Mouse (Mus musculus) gastrocnemius, postnatal 36 days (tissue): ENCODE data around the gene Efna3. TPM values are rescaled to one million over a fixed set of nuclear protein-coding genes. Genes with fewer than 3 reads are reported as not detected.

Source experiments
- DNase-seq, 2 experiments: peaks; one replicate each; pipeline ENCODE4 v3.0.0; 2022
- intact Hi-C: fragments of 180-260 bp; cut with DNase I; formaldehyde crosslinking; loops from one replicate; pipeline ENCODE4 v1.15.1; 2025
- total RNA-seq, 2 experiments: library from RNA; stranded (reverse); gene quantifications; 2 replicates each; pipeline ENCODE4 v1.2.3; 2021

Gene Efna3
- total RNA-seq, 2 experiments from 2014 or later, result not detected

DNA sequence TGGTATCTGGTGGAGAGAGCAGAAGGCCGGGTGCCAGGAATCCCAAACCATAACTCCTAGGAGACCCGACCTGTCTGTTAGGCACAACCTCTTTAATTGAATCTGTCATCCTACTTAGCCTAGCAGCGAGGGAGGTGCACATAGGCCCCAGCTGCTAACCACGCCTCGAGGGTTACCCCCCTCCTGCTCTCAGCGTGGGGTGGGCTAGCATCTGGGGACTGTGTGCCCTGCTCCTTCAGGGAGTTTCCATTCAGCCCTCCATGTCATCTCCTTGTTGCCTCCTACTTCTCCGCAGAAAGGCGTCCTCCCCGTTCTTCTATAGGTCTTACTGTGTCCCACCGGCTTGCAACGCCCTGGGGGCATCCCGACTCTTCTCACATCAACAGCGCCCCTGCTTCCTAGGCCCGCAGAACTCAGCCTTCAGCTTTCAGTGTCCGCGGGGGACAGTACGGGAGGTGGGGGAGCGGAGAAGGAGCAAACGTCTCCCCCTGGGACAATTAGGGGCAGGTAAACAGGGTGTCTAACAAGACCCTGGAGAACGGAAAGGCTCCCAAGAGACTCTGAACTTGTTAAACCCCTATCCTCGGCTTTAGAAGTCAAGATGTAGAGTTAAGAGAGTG lies 3.7 kb downstream of the Efna3 start:
- DNase-seq, result no peak
- intact Hi-C loops, result loop anchor here (5.0 kb wide), 1 partner anchor 168 kb away; no protein-coding TSS in a partner anchor

DNA sequence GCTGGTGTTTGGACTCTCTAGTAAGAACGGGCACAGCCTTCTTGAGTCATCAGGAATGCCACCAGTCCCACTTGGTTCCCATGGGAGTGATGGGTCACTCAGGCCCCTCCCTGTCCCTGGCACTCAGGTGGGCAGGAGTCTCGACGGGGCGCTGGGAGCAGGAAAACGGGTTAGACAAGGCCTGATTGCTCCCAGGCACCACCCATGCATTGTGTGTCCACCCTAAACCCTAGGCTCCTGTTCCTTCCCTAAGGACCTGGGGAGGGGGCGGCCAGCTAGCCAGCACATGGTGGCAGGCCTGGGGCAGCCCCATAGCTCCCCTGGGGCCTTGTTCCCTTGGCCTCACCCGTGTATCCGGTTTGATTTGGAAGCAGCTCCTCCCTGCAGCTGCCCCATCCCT lies 4.4 kb downstream of the Efna3 start:
- intact Hi-C loops, result loop anchor here (5.0 kb wide), 1 partner anchor 169 kb away; no protein-coding TSS in a partner anchor

GRCm38 (mm10) chr3:89317246-89317645 lies 5.5 kb downstream of the Efna3 start:
- intact Hi-C loops, result loop anchor here (2.0 to 5.0 kb wide), 2 partner anchors 38 to 170 kb away; no protein-coding TSS in a partner anchor
- DNase-seq, result no peak

More for the DNA sequence above, 4.4 kb downstream of the Efna3 start:
- DNase-seq, result no peak

- DNase-seq, result peak; percentile 79 to 80
- intact Hi-C loops, result loop anchor here (2.0 to 5.0 kb wide), 2 partner anchors 38 to 170 kb away; no protein-coding TSS in a partner anchor
Observed at GRCm38 (mm10) chr3:89316833-89317232, 5.9 kb downstream of the Efna3 start.

GRCm38 (mm10) chr3:89315930-89316831 lies 6.6 kb downstream of the Efna3 start:
- intact Hi-C loops, result loop anchor here (2.0 to 5.0 kb wide), 2 partner anchors 39 to 171 kb away; no protein-coding TSS in a partner anchor
- DNase-seq, result no peak

- intact Hi-C loops, result loop anchor here (5.0 kb wide), 1 partner anchor 172 kb away; no protein-coding TSS in a partner anchor
- DNase-seq, result peak; percentile 80 to 83
Observed at GRCm38 (mm10) chr3:89315195-89315929, 7.4 kb downstream of the Efna3 start.

- DNase-seq, result no peak
- intact Hi-C loops, result loop anchor here (5.0 kb wide), 1 partner anchor 173 kb away; no protein-coding TSS in a partner anchor
Observed at GRCm38 (mm10) chr3:89314791-89315190, 8.0 kb downstream of the Efna3 start.

- intact Hi-C loops, result no loop called here
Observed at GRCm38 (mm10) chr3:89314340-89314739, 8.4 kb downstream of the Efna3 start.

GRCm38 (mm10) chr3:89308089-89308488 lies 14.7 kb downstream of the Efna3 start:
- DNase-seq, result peak; percentile 49 to 60
- intact Hi-C loops, result loop anchor here (2.0 kb wide), 1 partner anchor 59 kb away; no protein-coding TSS in a partner anchor

More at GRCm38 (mm10) chr3:89314340-89314739, 8.4 kb downstream of the Efna3 start:
- no peak for DNase-seq

- DNase-seq, result no peak
- intact Hi-C loops, result no loop called here
Observed at GRCm38 (mm10) chr3:89305551-89306325, 17.0 kb downstream of the Efna3 start.

GRCm38 (mm10) chr3:89305105-89305504 lies 17.7 kb downstream of the Efna3 start:
- intact Hi-C loops, result no loop called here
- DNase-seq, result no peak

DNA sequence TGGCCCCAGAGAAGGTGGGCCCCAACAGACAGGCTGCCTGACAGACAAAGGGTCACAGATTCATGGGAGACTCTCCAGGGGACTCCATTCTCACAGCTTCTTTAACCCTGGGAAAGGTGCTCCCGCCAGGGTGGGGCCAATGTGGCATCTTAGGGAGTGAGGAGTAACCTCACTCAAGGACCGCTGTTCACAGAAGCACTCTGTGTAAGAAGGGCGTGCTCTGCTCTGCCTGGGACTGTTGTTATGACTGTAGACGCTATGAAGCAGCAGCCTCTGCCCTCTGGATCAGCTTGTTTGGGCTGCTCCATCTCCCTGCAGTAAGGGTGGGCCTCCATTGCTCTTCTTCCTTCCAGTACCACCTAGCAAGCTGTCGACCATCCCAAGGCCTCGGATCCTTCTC lies 18.3 kb downstream of the Efna3 start:
- intact Hi-C loops, result no loop called here
- no peak for DNase-seq

DNA sequence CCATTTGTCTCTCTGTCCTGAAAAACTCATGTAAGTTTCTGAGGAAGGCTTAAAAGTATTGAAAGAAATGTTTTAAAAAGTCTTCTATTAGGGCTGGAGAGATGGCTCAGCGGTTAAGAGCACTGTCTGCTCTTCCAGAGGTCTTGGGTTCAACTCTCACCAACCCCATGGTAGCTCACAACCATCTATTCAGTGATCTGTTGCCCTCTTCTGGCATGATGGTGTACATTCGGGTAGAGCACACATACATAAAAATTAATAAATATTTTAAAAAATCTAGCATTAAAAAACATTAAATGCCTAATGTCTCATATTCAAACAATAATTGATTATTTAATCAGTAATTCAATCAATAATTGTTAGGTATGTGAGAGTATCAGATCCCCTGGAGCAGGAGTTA lies 22.3 kb downstream of the Efna3 start:
- no peak for DNase-seq
- intact Hi-C loops, result no loop called here

DNA sequence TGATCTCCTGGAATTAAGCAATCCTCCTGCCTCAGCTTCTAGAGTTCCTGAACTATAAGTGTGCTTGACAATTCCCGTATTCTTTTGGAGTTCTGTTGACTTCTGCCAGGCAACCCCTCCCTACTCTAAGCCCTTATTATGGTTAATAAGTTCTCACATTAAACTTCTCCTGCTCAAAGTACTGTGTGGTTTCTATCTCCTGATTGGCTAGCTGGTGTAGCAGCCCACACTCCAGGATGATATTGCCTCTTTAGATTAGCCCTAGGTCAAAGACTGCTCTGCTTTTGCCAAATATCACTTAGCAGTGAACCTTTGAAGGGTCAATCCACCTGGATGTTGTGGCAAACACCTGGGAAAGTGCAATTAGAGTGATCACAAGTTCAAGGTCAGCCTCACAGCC lies 22.7 kb downstream of the Efna3 start:
- no peak for DNase-seq
- intact Hi-C loops, result no loop called here

GRCm38 (mm10) chr3:89299499-89299898 lies 23.3 kb downstream of the Efna3 start:
- DNase-seq, result no peak
- intact Hi-C loops, result no loop called here

- intact Hi-C loops, result no loop called here
- DNase-seq, result no peak
Observed at GRCm38 (mm10) chr3:89298908-89299307, 23.9 kb downstream of the Efna3 start.

- DNase-seq, result no peak
- intact Hi-C loops, result no loop called here
Observed at GRCm38 (mm10) chr3:89296761-89297396, 25.9 kb downstream of the Efna3 start.

DNA sequence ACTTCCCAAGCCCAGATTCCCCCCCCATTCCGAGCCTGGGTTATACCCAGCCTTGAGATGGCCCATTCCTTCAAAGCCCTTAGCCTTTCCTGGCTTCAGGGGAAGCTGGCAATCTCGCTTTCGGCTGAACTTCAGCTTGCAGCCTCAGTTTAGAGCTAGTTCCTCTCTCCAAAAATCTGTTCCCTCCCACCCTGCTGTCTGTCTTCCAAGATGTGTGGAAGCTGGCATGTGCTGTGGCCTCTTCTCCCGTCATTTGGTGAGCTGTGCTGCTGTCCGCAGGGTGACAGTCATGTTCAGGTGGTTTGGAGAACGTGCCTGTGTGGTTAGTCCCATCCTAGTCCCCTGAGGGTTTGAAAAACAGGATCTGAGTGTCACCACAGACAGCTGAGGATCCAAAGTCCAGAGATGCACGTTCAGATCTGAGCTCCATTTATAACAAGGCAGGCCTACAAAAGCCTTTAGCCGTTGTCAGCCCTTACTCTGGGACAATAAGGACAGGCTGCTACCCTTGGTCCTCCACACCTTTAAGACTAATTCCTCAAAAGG lies 27.0 kb downstream of the Efna3 start:
- no peak for DNase-seq
- intact Hi-C loops, result no loop called here

DNA sequence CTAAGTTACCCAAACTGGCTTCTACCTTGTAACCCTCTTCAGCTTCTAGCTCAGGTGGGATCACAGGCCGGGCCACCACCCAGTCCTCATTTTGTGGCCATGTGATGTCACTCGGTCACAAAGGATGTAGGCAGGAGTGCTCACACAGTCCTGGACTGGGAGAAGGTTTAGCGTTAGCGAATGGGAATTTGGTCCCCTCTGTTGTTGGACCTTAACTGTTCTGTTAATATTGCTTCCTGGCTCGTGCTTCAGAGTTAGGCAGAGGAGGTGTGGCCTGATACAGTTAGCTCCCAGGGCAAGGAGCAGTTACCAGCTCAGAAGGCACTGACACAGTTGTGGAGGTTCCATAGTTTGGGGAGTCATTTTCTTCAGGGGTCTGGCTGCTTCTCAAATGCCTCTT lies 28.6 kb downstream of the Efna3 start:
- no peak for DNase-seq
- intact Hi-C loops, result no loop called here
